Mouse (Mus musculus) layer of hippocampus, adult 8-10 months (tissue): ENCODE data around the gene Inmt. TPM values are rescaled to one million over a fixed set of nuclear protein-coding genes. Genes with fewer than 3 reads are reported as not detected.
"Not testable (repeated sequence)": the region's sequence is repeated elsewhere in the genome, so short reads cannot be mapped to it uniquely, and the experiment has no call there.

ENCODE experiments used
- DNase-seq, 2 experiments: peaks; one replicate each; pipeline ENCODE4 v3.0.0; 2022; ENCODE audit warnings: low spot score in 2 of 2
- total RNA-seq, 4 experiments: library from RNA; stranded (reverse); gene quantifications; 2 replicates each; pipeline ENCODE4 v1.2.4; 2022

The Inmt gene
- 1 to 10 TPM; 1.2 to 6.0 (median 3.1) TPM for total RNA-seq

DNA sequence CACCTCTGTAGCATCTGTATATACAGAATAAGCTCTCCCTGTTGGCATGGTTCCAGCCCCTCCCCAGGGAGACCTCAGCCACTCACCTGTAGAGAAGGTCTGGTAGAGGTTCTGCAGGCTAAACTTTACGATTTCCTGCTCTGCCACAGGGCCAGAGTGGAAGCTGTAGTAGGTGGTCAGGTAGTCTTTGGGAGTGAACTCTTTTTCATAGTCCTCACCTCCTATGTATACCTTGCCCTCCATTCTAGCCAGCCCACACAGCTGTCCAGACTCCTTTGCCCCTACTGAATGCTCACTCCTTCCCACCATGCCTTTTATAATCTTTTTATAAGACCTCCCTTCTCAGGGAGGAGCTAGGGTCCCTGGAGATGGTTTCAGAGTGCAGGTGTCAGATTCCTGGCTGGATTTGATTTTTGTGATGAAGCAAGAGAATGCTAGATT, at the start of gene Inmt:
TSS of gene Inmt (minus strand) at position 303 of the 441 bp plus-strand sequence.
- DNase-seq = no peak

DNA sequence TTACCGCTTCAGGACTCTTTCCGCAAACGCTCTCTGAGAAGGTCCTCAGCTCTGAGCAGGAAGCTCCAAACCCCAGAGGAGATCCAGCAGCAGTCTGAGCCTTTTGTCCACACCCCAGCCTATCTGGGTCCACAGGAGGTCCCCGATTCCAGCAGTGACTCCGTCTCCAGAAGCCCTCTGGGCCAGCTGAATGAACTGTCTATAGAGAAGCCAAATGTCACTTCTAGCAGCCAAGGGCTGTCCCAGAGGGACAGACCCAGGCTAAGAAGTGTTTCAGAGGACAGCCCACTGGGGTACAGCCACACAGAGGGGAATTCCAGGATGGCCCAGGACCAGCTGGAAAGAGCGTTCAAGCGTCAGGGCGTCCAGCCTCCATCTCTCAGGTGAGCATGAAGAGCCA, 49.1 kb upstream of the Inmt start:
- no peak for DNase-seq

DNA sequence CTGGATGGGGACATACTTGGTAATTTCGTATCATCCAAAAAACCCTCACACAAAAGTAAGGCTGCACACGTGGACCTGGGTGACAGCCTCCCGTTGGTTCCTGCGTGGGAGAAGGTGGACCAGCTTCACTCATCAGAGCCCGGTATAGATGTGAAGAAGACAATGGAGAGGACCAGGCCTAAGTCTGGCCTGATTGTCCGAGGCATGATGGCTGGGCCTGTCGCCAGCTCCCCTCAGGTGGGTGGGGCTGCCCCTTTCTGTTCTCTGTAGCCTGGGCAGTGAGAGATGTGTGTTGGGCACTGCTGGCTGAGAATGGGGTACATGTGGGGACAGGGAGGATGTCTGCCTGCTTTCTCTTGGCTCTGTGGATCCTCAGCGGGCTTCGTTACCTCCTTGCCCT, 43.4 kb upstream of the Inmt start:
- no peak for DNase-seq

DNA sequence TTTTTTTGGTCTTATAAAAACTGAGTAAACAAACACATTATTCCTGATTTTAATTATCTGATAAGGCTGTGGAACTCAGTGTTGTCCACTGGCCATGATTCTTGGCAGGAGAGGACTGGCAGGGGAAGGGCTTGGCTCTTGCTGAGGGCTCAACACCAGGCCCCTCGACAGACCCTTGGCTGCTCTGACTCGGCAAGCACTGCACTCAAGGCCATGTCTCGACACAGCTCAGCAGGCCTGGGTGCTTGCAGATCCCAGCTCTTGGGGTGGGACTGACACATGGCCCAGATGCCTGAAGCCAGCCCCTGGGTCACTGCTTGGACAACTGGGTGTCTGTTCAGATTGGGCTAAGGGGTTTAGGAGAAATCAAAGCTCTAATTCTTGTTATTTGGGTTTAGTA, 39.7 kb upstream of the Inmt start:
- no peak for DNase-seq

DNA sequence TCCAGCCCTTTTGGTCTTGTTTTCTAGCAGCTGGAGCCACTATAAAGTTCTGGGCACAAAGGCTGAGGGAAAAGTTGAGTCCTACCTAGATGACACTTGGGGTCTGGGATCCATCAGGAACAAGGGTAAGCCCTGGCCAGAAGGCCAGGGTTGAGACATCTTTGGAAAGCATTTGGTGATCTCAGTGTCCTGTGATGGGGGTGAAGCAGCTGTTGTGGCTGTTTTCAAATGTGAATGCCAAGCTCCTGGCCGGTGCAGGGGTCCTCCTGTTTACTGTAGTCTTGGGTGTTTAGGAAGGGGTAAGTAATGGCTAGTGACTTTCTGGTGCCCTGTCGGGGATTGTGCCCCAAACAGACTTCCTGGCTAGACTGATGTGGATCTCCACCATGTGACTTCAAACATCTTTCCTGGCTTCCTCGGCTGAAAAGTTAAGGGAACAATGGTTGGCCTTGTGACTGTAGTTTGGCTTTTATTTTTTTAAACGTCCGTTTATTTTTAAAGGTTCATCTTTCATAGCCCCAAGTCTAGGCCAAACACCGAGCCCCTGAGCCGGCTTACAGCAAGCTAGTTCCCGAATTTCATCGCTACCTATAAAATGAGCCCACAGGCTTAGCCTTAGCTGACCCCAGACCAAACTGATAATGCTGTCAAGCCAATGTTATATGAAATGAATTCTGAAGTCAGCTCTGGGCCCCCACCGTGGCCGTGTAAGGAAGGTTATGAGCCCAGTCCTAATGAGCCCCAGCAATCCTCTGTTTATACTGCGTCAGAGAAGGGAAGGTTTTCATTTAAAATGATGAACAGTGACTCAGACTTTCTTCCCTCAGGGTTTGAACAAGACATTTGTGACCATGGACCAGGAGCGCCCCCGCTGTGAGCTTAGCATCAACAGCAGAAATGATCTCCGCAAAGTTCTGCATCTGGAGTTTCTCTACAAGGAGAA, 35.9 kb upstream of the Inmt start:
- no peak for DNase-seq

DNA sequence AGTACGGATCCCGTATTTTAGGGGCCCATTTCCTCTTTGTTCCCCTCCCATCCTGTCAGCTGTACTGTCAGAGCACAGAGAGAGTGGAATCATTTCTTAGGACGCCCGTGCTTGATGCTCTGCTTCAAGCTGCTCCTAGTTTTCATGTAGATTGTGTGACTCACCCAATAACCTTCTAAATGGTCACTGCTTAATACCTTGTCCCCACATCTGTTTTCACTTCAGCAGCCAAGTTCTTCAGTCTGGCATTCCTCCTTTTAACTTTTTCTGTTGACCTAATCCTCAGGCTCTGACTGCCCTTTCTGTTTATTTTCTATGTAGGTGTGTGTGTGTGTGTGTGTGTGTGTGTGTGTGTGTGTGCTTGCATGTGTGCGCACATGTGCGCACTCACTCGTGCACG, 32.9 kb upstream of the Inmt start:
- DNase-seq = no peak

DNA sequence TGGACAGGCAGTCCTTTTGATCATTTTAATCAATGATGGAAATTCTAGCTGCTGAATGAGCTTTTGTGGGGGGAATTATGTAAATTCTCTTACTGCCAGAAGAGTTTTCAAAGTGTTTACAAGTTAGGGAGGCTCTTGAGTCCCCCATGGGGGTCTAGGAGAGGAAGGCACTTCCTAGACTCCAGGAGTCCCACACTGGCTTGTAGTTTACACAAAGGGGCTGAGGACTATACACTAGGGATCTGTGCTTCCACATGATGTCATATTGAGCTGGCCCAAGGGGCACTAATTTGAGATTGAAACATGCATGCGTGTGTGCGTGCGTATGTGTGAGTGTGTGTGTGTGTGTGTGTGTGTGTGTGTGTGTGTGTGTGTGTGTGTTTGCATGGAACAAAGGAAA, 29.1 kb upstream of the Inmt start:
- DNase-seq = no peak

DNA sequence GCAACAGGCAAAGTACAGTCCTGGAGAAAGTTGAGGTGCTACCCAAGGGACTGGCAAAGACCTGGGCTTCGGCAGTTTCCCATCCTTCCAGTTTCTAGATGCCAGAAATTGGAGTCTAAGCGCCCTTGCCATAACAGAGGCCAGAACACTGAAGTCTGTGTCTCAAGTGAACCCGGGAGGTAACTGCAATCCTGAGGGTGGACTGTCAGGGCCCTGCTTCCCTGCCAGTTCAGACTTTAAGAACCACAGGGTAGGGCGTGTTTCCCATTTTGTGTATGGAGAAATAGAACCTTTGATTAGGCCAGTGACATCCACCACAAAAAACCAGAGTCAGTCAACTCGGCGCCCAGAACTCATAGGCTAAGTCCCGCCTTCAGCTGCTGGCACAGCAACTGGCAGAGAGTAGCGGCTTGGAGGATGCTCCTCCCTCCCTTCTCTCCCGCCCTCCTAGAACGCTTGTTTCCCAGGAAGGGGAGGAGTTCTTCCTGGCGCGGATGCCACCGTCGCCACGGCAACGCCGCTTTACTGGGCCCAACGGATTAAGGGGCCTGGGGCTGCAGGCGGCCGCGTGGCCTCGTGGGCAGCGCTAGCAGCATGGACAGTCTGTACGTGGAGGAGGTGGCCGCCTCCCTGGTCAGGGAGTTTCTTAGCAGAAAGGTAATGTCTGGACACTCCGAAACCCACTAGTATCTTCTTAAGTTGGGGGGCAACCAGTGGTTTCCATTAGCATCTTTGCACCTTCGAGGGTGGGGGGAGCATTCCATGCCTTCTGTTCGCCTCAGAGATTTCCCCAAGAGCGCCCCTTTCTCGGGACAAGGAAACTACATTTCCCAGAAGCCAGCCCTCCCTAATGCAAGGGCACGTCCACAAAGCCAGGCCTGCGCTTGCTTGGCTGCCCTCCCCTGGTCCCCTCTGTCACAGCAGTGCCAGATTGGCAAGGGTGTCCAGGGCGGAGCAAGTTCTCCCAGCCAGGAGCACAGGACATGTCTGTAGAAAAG, 28.4 kb upstream of the Inmt start, which contains the start of gene Mindy4:
TSS of gene Mindy4 (plus strand) at position 471 of the 998 bp plus-strand sequence.
- peak; percentile 88 to 89 for DNase-seq

DNA sequence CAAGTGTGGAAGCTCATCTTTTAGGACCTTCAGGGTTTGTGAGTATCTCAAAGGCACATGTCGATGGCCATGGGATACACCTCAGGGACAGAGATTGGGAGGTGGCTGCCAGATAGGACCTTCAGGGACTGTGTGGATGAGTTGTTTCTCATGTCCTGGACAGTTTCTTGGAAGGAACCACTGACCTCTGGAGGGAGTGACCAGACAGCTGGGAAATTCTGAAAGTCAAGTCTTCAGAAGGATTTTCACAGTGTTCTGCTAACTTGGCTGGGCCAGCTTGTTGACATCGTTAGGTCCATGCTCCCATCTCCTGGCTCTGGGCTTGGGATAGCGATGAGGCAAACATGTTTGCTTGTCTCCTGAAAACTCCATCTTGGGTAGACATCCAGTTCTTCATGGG, 24.2 kb upstream of the Inmt start:
- no peak for DNase-seq

DNA sequence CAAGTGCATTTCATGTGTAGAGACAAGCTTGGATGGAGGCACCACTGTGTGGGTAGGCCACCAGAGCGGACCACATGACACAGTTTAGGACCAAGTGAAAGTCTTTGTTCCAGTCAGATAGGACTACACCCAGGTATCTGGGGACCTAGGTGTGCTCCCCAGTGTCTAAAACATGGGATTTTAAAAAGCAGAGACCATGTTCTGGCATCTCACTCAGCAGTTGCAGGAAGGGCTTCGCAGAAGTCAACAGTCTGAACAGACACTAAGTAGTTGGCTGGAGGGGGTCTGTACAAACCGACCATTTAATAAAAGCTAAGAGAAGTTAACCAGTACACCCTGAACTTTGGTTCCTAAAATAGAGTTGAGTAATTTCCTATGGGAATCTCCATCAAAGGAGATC, 18.3 kb upstream of the Inmt start:
- DNase-seq = no peak

DNA sequence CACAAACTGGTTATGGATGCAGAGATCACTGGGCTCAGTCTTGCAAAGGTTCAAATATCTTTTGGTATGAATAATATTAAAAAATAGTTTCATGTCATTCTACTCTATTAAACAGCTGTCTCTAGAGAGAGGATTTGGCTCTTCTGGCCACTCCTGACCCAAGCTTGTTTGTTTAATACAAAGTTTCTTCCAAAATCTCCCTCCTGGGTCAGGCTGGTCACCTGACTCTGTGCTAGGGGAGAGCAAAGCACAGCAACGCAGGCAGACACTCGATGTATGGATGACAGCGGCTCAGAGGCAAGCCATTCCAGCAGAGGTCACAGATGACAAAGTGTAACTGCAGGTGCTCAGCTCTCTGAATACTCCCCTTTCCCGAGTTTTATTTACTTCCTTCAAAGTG, 16.7 kb upstream of the Inmt start:
- no peak for DNase-seq

DNA sequence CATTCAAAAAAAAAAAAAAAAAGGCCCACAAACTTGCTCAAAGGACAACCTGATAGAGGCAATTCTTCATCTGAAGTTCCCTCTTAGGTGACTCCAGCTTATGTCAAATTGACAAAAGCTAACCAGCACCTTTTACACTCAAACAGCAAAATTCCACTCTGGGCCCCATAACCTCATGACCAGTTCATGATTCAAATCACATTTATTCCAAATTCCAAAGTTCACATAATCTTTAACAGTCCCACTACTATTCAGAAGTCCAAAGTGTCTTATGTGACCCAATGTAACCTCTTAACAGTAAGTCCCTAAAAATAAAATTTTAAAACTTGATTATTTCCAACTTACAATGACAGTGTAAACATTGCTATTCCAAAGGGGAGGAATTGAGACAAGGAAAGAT, 14.6 kb upstream of the Inmt start:
- DNase-seq = no peak

DNA sequence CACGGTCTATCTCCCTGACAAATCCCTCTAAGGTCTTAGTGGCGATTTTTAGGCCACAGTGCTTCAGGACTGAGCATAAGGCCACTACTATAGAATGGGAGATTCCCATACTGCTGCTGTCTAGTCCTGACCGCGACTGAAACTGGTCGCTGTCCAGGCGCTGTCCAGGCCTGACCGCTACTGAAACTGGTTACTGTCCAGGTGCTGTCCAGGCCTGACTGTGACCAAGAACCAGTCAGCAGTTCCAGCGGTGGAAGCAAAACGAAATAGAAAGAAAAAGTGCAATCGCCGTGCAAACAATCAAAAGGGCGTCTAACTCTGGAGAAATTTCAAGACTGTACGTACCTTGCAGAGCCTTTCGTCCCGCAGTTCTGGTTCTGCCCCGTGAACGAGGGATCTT, 13.0 kb upstream of the Inmt start:
- DNase-seq = not testable (repeated sequence)

DNA sequence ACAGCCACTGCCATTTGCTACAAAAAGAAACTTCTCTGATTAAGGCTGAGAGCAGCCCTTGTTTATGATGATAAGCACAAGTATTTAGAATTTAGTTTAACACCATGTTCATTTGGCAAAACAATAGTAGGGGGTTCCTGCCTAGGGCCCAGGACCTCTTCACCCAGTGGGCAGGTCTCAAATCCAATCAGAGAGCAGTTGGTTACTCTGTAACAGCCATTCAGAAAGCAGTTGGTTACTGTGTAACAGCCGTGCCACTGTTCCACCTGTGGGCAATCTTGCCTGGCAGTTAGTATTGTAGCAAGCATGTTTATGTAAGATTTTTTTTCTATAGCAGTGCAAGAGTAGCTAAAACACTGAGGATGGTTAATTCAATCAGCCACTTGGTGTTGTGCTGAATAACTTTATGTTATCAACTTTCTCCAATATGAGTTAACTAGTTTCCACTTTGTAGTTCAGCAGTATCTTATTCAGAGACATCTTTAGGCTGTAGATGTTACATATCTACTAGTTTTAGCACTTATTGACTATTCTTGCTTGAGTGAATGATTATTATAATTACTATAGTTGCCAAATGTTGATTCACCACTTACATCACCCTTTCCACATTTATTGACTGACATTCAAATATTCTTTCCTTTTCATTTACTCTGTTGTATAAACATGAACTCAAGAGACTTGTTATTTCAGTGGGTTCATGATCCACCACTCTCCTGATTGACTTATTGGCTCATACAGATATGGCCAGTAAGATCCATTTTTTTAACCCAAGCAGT, 8.0 kb upstream of the Inmt start:
- no peak for DNase-seq

DNA sequence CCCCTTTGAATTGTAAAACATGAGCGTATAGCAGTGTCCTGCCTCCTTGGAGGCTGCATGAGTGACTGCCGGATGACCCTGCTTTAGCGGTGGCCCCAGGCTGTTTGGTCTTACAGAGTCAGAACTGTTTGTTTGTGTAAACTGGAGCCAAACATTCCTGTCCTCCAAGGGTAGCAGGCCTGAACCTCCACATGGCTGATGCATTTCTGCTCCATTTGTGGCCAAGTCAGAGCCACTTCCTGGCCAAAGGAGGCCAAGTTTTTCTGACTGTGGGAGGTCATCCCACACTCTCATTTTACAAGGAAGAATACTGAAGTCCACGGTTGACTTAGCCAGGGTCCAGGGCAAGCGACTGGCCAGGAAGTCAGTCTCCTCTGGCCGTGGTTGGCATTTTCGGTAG, 4.7 kb upstream of the Inmt start:
- DNase-seq = no peak

DNA sequence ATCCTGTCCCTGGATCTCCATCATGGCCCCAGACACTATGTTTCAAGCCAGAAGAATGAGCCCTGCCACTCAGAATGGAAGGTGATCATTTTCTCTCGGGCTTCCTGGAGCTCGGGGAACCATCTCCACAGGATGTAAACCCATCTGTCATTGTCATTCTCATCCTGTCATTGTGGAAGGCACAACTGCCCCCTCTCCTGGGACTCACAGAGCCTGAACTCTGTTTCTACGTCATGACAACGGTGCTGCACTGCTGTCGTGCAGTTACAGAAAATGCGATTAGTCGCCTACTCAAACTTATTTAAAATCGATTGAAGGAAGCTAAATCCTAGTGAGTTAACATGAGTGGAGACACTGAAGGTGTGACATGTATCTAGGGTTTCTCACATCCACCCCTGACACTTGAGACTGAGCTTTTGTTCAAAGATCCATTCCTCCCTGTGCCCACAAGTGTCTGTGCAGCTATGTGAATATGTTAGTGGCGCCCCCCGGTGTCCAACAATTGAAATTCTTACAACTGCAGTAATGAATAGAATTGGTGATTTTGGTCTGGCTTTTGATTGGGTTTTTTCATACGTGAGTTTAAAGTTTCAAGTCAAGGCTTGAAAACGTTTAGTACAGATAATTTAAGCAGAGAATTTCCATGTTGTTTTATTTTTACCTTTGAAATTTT, 2.4 kb upstream of the Inmt start:
- DNase-seq = peak in 1 of 2 experiments; percentile 25

DNA sequence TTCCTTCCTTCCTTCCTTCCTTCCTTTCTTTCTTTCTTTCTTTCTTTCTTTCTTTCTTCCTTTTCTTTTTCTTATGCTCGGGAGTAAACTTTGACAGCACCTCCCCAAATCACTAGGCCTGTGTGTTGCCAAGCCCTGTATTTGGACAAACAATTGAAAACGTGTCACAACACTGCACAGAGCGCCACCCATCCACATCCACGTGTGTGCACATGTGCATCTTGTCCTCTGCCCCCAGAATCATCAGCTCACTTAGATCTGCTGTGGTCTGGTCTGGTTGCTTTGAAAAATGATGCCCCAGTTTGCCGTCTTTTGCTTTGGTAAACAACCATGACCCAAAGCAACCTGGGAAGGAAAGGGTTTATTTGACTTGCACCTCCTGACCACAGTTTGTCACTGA, 1.0 kb upstream of the Inmt start:
- no peak for DNase-seq

DNA sequence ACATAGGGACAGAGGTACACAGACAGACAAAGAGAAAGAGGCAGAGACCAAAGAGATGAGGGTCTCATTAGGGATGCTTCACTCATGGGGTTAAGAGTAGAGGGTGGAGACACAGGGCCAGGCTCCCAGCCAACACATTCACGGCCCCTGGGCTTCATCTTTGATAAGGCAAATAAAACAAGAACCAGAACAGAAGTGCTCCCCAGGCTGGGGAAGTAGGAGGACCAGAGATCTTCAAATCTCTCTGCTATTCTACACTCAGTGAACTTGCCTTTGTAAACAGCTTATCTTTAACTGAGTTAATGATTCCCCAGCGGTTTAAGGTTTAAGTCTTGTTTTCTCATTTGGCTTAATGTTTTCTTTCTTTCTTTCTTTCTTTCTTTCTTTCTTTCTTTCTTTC, 613 bp upstream of the Inmt start:
- no peak for DNase-seq

DNA sequence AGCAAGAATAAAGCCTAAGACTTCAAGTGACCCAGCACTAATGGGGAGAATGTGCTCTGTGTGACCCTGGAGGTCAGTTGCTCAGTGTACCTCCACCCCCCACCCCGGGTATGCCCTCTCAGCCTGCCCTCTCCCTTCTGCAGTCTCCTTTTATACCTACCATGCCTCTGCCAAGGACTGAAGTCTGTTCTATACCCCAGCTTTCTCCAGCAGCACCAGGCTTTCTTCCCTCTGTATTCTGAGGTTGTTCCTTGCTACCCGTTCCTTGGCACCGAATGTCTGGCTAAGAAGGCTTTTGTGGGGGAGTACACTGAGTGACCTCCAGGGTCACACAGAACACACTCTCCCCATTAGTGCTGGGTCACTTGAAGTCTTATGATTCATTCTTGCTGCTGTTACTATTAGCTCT, 898 bp downstream of the Inmt start:
- no peak for DNase-seq

DNA sequence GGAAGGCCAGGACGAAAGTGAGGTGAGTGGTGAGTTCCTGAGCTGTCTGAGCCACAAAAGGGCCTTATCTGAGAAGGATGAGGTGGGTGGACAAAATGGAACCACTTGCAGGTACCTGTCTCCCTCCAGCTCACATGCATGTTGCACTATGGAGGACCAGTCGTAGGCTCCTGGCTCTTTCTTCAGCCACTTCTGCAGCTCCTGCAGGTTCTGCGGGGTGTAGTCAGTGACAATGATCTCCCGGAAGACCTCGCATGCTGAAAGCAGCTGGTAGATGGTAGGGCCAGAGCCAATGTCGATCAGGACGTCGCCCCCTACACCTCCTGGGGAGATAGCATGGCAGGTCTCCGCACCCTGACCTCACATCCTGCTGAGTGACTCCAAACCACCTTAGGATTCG, 1.7 kb downstream of the Inmt start:
- DNase-seq = no peak

DNA sequence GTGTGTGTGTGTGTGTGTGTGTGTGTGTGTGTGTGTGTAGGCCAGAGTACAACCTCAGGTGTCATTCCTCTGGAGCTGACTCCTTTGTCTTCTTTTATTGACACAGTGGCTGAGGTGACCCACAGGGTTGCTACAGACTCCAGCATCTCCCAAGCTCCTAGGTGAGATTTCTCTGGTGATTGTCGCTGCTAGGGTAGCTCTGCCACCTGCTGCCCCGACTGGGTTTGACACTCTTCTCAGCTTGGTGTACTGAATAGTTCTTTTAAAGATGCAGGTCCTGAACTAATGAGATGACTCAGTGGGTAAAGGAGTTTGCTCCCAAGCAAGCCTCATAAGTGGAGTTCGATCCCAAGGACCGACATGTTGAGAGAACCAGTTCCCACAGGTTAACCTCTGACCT, 3.2 kb downstream of the Inmt start:
- no peak for DNase-seq
